In genomic region chr8:106809726-106810125, GRCm38 (mm10) we compare ENCODE assay signal across 17 mouse cellular contexts.
A peak's percentile ranks its signal among the peaks of the same experiment; 100 is the strongest.
DNase-seq lines count a peak whose midpoint lies in the region; ATAC-seq and TF ChIP-seq lines count a peak whose summit lies in the region.
"Had no signal": no experiment of that assay in that cellular context is flagged by ENCODE, and none has a peak within 500 bp of the region (broad histone marks: within the 10 kb centered on the region; RNA-seq: fewer than 3 reads in every experiment).

No protein-coding gene starts in this region.

- no peak overlapping the region for H3K4me2 ChIP-seq in forebrain, embryonic 15.5 days (replicated peaks)
- no peak overlapping the region for H3K4me2 ChIP-seq in heart, postnatal 0 days (ENCODE audit: low read depth, low read length)
- no peak overlapping the region; the same call in 1 of the 2 replicates for H3K4me2 ChIP-seq in heart, embryonic 11.5 days
- no peak overlapping the region for H3K4me2 ChIP-seq in midbrain, embryonic 11.5 days
- no peak overlapping the region for H3K4me2 ChIP-seq in midbrain, embryonic 14.5 days (ENCODE audit: low read length)
- H3K4me2 ChIP-seq: forebrain, embryonic 12.5 days; hindbrain, embryonic 14.5 days had no signal

- 50% methylated on average over 9 of the region's 9 CpGs for WGBS in forebrain, embryonic 10.5 days
- 56% methylated on average over 9 of the region's 9 CpGs for WGBS in forebrain, embryonic 15.5 days
- WGBS in heart, postnatal 0 days: 51% methylated on average over 9 of the region's 9 CpGs
- 30% methylated on average over 9 of the region's 9 CpGs for WGBS in heart, embryonic 11.5 days (ENCODE audit: insufficient replicate concordance)
- 20% methylated on average over 9 of the region's 9 CpGs for WGBS in midbrain, embryonic 11.5 days
- WGBS in midbrain, embryonic 14.5 days: 18% methylated on average over 9 of the region's 9 CpGs

- no peak overlapping the region for H3K9ac ChIP-seq in forebrain, embryonic 15.5 days (replicated peaks)
- no peak overlapping the region for H3K9ac ChIP-seq in heart, postnatal 0 days (replicated peaks; ENCODE audit: low read depth, low read length)
- no peak overlapping the region for H3K9ac ChIP-seq in heart, embryonic 11.5 days (ENCODE audit: low read depth, low read length)
- 0 out of 2 replicates have a peak overlapping the region, but pooled peaks have one; percentile 22 for H3K9ac ChIP-seq in midbrain, embryonic 11.5 days (ENCODE audit: low read length)
- H3K9ac ChIP-seq in midbrain, embryonic 14.5 days (replicated peaks; ENCODE audit: low read length): no peak overlapping the region
- H3K9ac ChIP-seq: forebrain, embryonic 12.5 days; forebrain, postnatal 0 days; hindbrain, embryonic 14.5 days had no signal

- peaks cover 10% of the 10 kb centered on the region for H3K4me1 ChIP-seq in forebrain, embryonic 10.5 days
- H3K4me1 ChIP-seq in forebrain, embryonic 15.5 days: no peaks in the 10 kb centered on the region
- peaks cover 6% of the 10 kb centered on the region; the same call in 1 of the 2 replicates for H3K4me1 ChIP-seq in heart, postnatal 0 days (ENCODE audit: control insufficient read depth, insufficient read depth)
- H3K4me1 ChIP-seq in heart, embryonic 11.5 days (ENCODE audit: control insufficient read depth, insufficient read depth, low read length): no peaks in the 10 kb centered on the region; the same call in 1 of the 2 replicates
- no peaks in the 10 kb centered on the region for H3K4me1 ChIP-seq in midbrain, embryonic 11.5 days (ENCODE audit: control insufficient read depth, insufficient read depth, low read length)
- no peaks in the 10 kb centered on the region for H3K4me1 ChIP-seq in midbrain, embryonic 14.5 days (ENCODE audit: control insufficient read depth, insufficient read depth, low read length)

- H3K4me3 ChIP-seq in forebrain, embryonic 10.5 days: no peak overlapping the region
- H3K4me3 ChIP-seq in forebrain, embryonic 15.5 days: no peak overlapping the region
- no peak overlapping the region for H3K4me3 ChIP-seq in heart, postnatal 0 days (ENCODE audit: low read depth, low read length)
- no peak overlapping the region for H3K4me3 ChIP-seq in heart, embryonic 11.5 days (ENCODE audit: low read depth, low read length)
- H3K4me3 ChIP-seq in midbrain, embryonic 11.5 days (ENCODE audit: low read depth, low read length): no peak overlapping the region
- H3K4me3 ChIP-seq in midbrain, embryonic 14.5 days (replicated peaks; ENCODE audit: low read depth, low read length): no peak overlapping the region
- H3K4me3 ChIP-seq: forebrain, embryonic 12.5 days; heart, embryonic 10.5 days had no signal

- DNase-seq in forebrain, embryonic 10.5 days (ENCODE audit: extremely low spot score, low spot score): no peak
- no peak for DNase-seq in heart, postnatal 0 days (ENCODE audit: low spot score)
- DNase-seq in midbrain, embryonic 11.5 days (ENCODE audit: low spot score, missing footprints): no peak
- no peak for DNase-seq in midbrain, embryonic 14.5 days
- no peak for DNase-seq in cerebellum, adult 18-20 months
- DNase-seq: adrenal gland, adult 2 months; adrenal gland, postnatal 25 days; cerebellum, adult 2 months; forebrain, postnatal 0 days; gastrocnemius, postnatal 14 days; kidney, adult 8-10 months had no signal

- TF ChIP-seq CTCF in heart, postnatal 0 days (IDR thresholded peaks at IDR 0.05; ENCODE audit: low read depth): 0 out of 2 replicates have a peak, but pooled peaks have one; percentile 1

- peaks cover 4% of the 10 kb centered on the region; the same call in 1 of the 2 replicates for H3K9me3 ChIP-seq in forebrain, embryonic 10.5 days
- no peaks in the 10 kb centered on the region for H3K9me3 ChIP-seq in forebrain, embryonic 15.5 days
- 0 out of 2 replicates have a peak, but pooled peaks cover 5% of the 10 kb centered on the region for H3K9me3 ChIP-seq in heart, postnatal 0 days (replicated peaks; ENCODE audit: control insufficient read depth, low read length)
- H3K9me3 ChIP-seq in heart, embryonic 11.5 days (replicated peaks; ENCODE audit: control insufficient read depth, low read length): no peaks in the 10 kb centered on the region
- peaks cover 4% of the 10 kb centered on the region; the same call in 1 of the 2 replicates for H3K9me3 ChIP-seq in midbrain, embryonic 11.5 days (ENCODE audit: control insufficient read depth, low read length)
- H3K9me3 ChIP-seq in midbrain, embryonic 14.5 days (ENCODE audit: control insufficient read depth, low read length): no peaks in the 10 kb centered on the region
- H3K9me3 ChIP-seq: heart, embryonic 10.5 days had no signal

- TF ChIP-seq EP300 in heart, postnatal 0 days (IDR thresholded peaks at IDR 0.05; ENCODE audit: low read depth): no peak

- H3K27me3 ChIP-seq in forebrain, embryonic 10.5 days (ENCODE audit: poor library complexity, severe bottlenecking): no peaks in the 10 kb centered on the region
- no peaks in the 10 kb centered on the region for H3K27me3 ChIP-seq in forebrain, embryonic 15.5 days
- H3K27me3 ChIP-seq in heart, postnatal 0 days (ENCODE audit: control insufficient read depth, insufficient read depth, low read length): no peaks in the 10 kb centered on the region
- no peaks in the 10 kb centered on the region for H3K27me3 ChIP-seq in heart, embryonic 11.5 days (ENCODE audit: control insufficient read depth, insufficient read depth, low read length)
- no peaks in the 10 kb centered on the region for H3K27me3 ChIP-seq in midbrain, embryonic 11.5 days (ENCODE audit: control insufficient read depth, insufficient read depth, low read length)
- H3K27me3 ChIP-seq in midbrain, embryonic 14.5 days (ENCODE audit: control insufficient read depth, insufficient read depth, low read length): no peaks in the 10 kb centered on the region
- H3K27me3 ChIP-seq: forebrain, embryonic 12.5 days had no signal

- peaks cover 39% of the 10 kb centered on the region for H3K36me3 ChIP-seq in forebrain, embryonic 10.5 days (replicated peaks)
- H3K36me3 ChIP-seq in forebrain, embryonic 15.5 days: no peaks in the 10 kb centered on the region
- H3K36me3 ChIP-seq in heart, postnatal 0 days (replicated peaks; ENCODE audit: control insufficient read depth, insufficient read depth, low read length): no peaks in the 10 kb centered on the region
- 0 out of 2 replicates have a peak, but pooled peaks cover 4% of the 10 kb centered on the region for H3K36me3 ChIP-seq in heart, embryonic 11.5 days (ENCODE audit: control insufficient read depth, insufficient read depth, low read length)
- H3K36me3 ChIP-seq in midbrain, embryonic 11.5 days (ENCODE audit: control insufficient read depth, insufficient read depth, low read length): no peaks in the 10 kb centered on the region
- no peaks in the 10 kb centered on the region for H3K36me3 ChIP-seq in midbrain, embryonic 14.5 days (ENCODE audit: control insufficient read depth, insufficient read depth, low read length)

- ATAC-seq in forebrain, embryonic 15.5 days (replicated peaks): no peak
- ATAC-seq in heart, postnatal 0 days (ENCODE audit: insufficient read depth, low read depth): no peak
- ATAC-seq in heart, embryonic 11.5 days (replicated peaks; ENCODE audit: insufficient number of reproducible peaks, low FRiP score, low TSS enrichment): no peak
- ATAC-seq in midbrain, embryonic 11.5 days (ENCODE audit: low FRiP score): no peak
- ATAC-seq in midbrain, embryonic 14.5 days (ENCODE audit: low FRiP score, low TSS enrichment): no peak
- ATAC-seq: forebrain, postnatal 0 days; intestine, embryonic 16.5 days had no signal

- H3K27ac ChIP-seq in forebrain, embryonic 10.5 days: 0 out of 2 replicates have a peak overlapping the region, but pooled peaks have one; percentile 27
- H3K27ac ChIP-seq in forebrain, embryonic 15.5 days (replicated peaks): no peak overlapping the region
- no peak overlapping the region for H3K27ac ChIP-seq in heart, postnatal 0 days (ENCODE audit: low read depth)
- H3K27ac ChIP-seq in heart, embryonic 11.5 days (ENCODE audit: low read depth, low read length): no peak overlapping the region
- no peak overlapping the region for H3K27ac ChIP-seq in midbrain, embryonic 11.5 days (ENCODE audit: low read depth, low read length)
- no peak overlapping the region for H3K27ac ChIP-seq in midbrain, embryonic 14.5 days (replicated peaks; ENCODE audit: low read depth, low read length)
- H3K27ac ChIP-seq: forebrain, embryonic 12.5 days; heart, embryonic 10.5 days; hindbrain, embryonic 14.5 days had no signal
